Mouse (Mus musculus) thymus, postnatal 4 days (tissue): ENCODE data around the gene Gm17584.
"Not testable (repeated sequence)": the region's sequence is repeated elsewhere in the genome, so short reads cannot be mapped to it uniquely, and the experiment has no call there.

Source experiments
- DNase-seq: peaks from one replicate; pipeline ENCODE4 v3.0.0; 2021

The Gm17584 gene

DNA sequence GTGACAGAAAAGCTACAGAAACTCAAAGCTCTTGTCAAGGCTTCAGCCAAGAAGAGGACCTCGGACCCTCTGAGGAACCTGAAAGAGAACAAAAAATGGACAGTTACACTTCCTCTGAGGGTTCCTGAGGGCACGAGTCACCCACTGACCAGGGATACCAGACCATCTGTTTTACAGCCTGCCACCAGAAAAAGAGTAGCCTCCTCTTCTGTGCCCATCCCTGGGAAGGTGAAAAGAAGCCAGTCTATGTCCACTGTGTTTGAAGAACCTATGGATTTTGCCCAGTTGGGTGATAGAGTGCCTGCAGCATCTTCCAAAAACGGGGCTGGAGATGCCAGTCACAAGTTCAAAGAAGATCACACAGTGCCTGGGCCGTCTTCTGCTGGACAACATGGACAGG lies at the start of gene Gm17584:
Gene Gm17584 (plus strand): TSS at position 301 of the 400 bp plus-strand sequence.
- not testable (repeated sequence) for DNase-seq
